Mouse (Mus musculus): ENCODE results near the gene Rnf121.

The Rnf121 gene

DNA sequence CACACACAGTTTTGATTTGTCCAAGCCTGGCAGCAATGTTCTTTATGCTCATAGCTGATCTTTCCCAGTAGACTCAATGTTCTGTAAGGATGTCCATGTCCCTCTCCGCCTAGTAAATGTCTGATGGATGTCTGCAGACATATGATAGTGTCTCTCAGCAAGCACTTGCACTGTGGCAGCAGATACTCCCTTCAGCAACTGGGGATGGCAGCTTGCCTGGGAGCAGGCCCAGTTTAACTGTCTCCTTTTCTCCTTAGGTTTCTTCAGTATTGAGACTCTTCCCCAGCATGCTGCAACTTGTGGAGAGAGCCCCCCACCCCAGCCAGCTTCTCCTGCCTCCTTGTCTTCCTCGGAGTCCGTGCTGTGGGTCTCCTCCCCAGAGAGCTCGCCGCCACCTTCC, 16.5 kb upstream of the Rnf121 start:
- TF ChIP-seq POU5F1 (IDR thresholded peaks at IDR 0.05; ENCODE audit: borderline replicate concordance, low read length): no peak
- no peak for TF ChIP-seq CTCF (conservative IDR thresholded peaks at IDR 0.05; ENCODE audit: low read length)
- no peak for TF ChIP-seq NANOG (IDR thresholded peaks at IDR 0.05; ENCODE audit: borderline replicate concordance, low read length)
- Histone ChIP-seq H3K36me3 (ENCODE audit: insufficient read depth, low read length) (peaks cover 66% of the 10 kb centered on the region), H3K4me3 (replicated peaks; ENCODE audit: low read length) (no peak overlapping the region), H3K27me3 (ENCODE audit: insufficient read depth, low read length) (peaks cover 24% of the 10 kb centered on the region), H3K4me1 (replicated peaks; ENCODE audit: low read depth, low read length) (peaks cover 23% of the 10 kb centered on the region), H3K9me3 (ENCODE audit: low read length) (no peaks in the 10 kb centered on the region)

DNA sequence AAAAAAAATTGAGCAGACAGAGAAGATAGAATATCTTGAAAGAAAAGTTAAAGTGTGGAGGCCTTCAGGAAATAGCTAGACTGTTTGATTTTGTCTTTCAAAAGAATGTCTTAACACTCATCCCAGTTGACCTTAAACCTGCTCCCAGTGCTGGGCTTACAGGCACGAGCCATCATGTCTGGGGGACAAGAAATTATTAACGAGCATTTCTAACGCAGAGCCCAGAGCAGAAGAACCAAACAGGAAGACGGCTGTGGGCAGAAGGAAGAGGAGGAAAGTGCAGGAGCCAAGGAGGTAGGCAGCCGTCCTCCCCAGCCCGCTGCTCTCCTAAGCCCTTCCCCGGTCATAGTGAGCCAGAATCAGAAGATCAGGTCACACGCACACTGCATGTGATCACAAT, 15.0 kb upstream of the Rnf121 start:
- Histone ChIP-seq H3K36me3 (ENCODE audit: insufficient read depth, low read length) (peaks cover 77% of the 10 kb centered on the region), H3K27me3 (ENCODE audit: insufficient read depth, low read length) (peaks cover 17% of the 10 kb centered on the region), H3K4me1 (replicated peaks; ENCODE audit: low read depth, low read length) (peaks cover 20% of the 10 kb centered on the region), H3K9me3 (ENCODE audit: low read length) (no peaks in the 10 kb centered on the region), H3K4me3 (replicated peaks; ENCODE audit: low read length) (no peak overlapping the region)
- TF ChIP-seq POU5F1 (IDR thresholded peaks at IDR 0.05; ENCODE audit: borderline replicate concordance, low read length) (no peak), NANOG (IDR thresholded peaks at IDR 0.05; ENCODE audit: borderline replicate concordance, low read length) (no peak), CTCF (conservative IDR thresholded peaks at IDR 0.05; ENCODE audit: low read length) (no peak)

DNA sequence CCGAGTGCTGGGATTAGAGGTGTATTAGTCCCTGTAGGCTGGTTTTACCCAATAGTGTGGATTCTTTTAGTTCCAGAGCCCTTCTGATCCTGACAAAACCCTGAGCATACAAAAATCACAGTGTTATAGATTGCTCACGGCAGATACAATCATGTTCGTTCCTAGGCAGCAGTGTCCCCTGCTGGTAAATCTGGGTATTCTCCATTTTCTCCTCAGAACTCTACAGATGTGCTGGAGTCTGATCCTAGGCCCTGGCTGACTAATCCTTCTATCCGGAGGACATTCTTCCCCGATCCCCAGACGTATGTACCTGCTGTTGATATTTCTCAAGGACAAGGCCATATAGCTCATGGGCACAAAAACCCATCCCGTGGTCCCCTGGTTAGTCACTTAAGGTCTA, 13.2 kb upstream of the Rnf121 start:
- TF ChIP-seq CTCF (conservative IDR thresholded peaks at IDR 0.05; ENCODE audit: low read length): peak; percentile 75
- TF ChIP-seq POU5F1 (IDR thresholded peaks at IDR 0.05; ENCODE audit: borderline replicate concordance, low read length): no peak
- no peak for TF ChIP-seq NANOG (IDR thresholded peaks at IDR 0.05; ENCODE audit: borderline replicate concordance, low read length)

DNA sequence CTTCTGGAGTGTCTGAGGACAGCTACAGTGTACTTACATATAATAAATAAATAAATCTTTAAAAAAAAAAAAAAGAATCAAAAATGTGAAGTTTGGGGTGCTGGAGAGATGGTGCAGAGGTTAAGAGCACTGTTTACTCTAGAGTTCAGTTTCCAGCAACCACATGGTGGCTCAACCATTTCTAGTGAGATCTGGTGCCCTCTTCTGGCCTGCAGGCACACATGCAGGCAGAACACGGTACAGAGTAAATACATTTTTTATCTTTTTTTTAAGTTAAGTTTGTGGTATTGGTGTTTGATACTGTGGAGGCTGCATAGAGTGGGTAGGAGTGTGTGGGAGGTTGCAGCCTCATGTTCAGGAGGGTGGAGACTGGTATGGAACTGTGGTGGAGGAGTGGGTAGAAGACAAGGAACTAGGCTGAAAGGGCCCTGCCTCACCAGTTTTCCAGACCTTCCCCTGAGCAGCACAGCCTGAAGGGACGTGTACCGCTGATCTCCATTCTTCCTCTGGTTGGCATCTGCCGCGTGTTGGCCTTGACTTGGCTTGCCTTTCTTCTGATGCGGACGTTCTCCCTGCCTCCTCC, 11.5 kb upstream of the Rnf121 start:
- Histone ChIP-seq H3K9me3 (ENCODE audit: low read length) (no peaks in the 10 kb centered on the region), H3K27me3 (ENCODE audit: insufficient read depth, low read length) (no peaks in the 10 kb centered on the region), H3K36me3 (ENCODE audit: insufficient read depth, low read length) (peaks cover 92% of the 10 kb centered on the region), H3K4me1 (replicated peaks; ENCODE audit: low read depth, low read length) (no peaks in the 10 kb centered on the region; the same call in none of the 2 replicates), H3K4me3 (replicated peaks; ENCODE audit: low read length) (no peak overlapping the region)
- TF ChIP-seq CTCF (conservative IDR thresholded peaks at IDR 0.05; ENCODE audit: low read length) (peak; percentile 59), POU5F1 (IDR thresholded peaks at IDR 0.05; ENCODE audit: borderline replicate concordance, low read length) (no peak), NANOG (IDR thresholded peaks at IDR 0.05; ENCODE audit: borderline replicate concordance, low read length) (no peak)

More for the DNA sequence above, 13.2 kb upstream of the Rnf121 start:
- H3K9me3 ChIP-seq (ENCODE audit: low read length): no peaks in the 10 kb centered on the region
- H3K4me1 ChIP-seq (replicated peaks; ENCODE audit: low read depth, low read length): peaks cover 9% of the 10 kb centered on the region
- peaks cover 92% of the 10 kb centered on the region for H3K36me3 ChIP-seq (ENCODE audit: insufficient read depth, low read length)
- H3K4me3 ChIP-seq (replicated peaks; ENCODE audit: low read length): no peak overlapping the region
- H3K27me3 ChIP-seq (ENCODE audit: insufficient read depth, low read length): no peaks in the 10 kb centered on the region

DNA sequence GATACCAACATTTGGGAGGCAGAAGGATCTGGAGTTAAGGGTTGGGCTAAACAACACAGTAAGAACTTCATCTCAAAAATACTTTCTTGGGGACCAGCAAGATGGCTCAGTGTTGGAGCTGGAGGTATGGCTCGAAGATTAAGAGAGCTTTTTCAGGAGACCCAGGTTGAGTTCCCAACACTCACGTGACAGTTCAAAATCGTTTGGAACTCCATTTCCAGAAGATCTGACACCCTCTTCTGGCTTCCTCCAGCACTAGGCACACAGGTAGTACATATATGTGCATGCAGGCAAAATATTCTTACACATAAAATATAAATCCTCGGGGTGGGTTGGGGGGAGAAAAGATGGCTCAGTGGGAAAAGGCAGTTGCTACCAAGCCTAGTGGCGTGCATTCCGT, 1.1 kb upstream of the Rnf121 start:
- H3K4me3 ChIP-seq (replicated peaks; ENCODE audit: low read length): peak overlapping the region; percentile 87
- H3K36me3 ChIP-seq (ENCODE audit: insufficient read depth, low read length): peaks cover 37% of the 10 kb centered on the region
- no peak for TF ChIP-seq CTCF (conservative IDR thresholded peaks at IDR 0.05; ENCODE audit: low read length)
- no peak for TF ChIP-seq POU5F1 (IDR thresholded peaks at IDR 0.05; ENCODE audit: borderline replicate concordance, low read length)
- TF ChIP-seq NANOG (IDR thresholded peaks at IDR 0.05; ENCODE audit: borderline replicate concordance, low read length): no peak
- no peaks in the 10 kb centered on the region for H3K9me3 ChIP-seq (ENCODE audit: low read length)
- no peaks in the 10 kb centered on the region for H3K27me3 ChIP-seq (ENCODE audit: insufficient read depth, low read length)
- H3K4me1 ChIP-seq (replicated peaks; ENCODE audit: low read depth, low read length): peaks cover 38% of the 10 kb centered on the region

DNA sequence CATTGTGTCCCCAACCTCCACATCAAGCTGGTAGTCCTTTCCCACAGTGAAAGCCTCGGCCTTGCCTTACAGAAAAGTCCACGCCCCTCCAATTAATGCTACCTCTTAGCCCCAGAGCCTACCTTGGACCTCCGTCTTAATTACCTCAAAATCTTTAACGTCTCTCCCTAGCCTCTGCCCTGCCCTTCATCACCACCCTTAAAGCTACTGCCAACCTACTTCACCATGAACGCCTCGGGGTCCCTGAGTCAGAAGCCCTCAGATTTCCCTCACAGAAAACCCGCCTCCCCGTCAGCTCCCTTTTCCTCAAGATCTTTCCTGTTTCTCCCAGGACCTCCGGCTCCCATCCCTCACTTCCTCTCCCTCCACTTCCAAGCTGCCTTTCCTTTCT, 619 bp downstream of the Rnf121 start:
- H3K4me3 ChIP-seq (replicated peaks; ENCODE audit: low read length): peak overlapping the region; percentile 87
- no peak for TF ChIP-seq POU5F1 (IDR thresholded peaks at IDR 0.05; ENCODE audit: borderline replicate concordance, low read length)
- TF ChIP-seq NANOG (IDR thresholded peaks at IDR 0.05; ENCODE audit: borderline replicate concordance, low read length): no peak
- TF ChIP-seq CTCF (conservative IDR thresholded peaks at IDR 0.05; ENCODE audit: low read length): no peak
- no peaks in the 10 kb centered on the region for H3K9me3 ChIP-seq (ENCODE audit: low read length)
- H3K4me1 ChIP-seq (replicated peaks; ENCODE audit: low read depth, low read length): peaks cover 38% of the 10 kb centered on the region
- peaks cover 28% of the 10 kb centered on the region for H3K36me3 ChIP-seq (ENCODE audit: insufficient read depth, low read length)
- H3K27me3 ChIP-seq (ENCODE audit: insufficient read depth, low read length): no peaks in the 10 kb centered on the region

DNA sequence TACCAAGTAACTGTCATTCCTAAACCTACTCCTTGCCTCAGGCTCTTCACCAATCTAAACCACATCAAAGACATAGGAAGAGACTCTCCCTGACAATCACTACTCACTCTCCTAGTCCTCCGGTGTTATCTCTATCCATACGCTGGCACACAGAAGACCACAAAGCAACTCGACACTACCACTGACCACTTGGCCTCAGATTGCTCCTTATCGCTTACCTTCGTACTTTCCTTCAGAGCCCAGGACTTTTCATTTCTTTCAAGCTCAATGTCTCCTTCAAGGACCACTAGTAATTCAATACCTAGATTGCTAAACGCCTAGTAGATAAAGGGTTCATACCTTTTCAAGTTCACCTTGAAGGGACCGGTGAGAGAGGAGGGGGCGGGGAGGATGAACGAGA, 1.4 kb downstream of the Rnf121 start:
- peak overlapping the region; percentile 87 for H3K4me3 ChIP-seq (replicated peaks; ENCODE audit: low read length)
- H3K36me3 ChIP-seq (ENCODE audit: insufficient read depth, low read length): peaks cover 30% of the 10 kb centered on the region
- no peaks in the 10 kb centered on the region for H3K9me3 ChIP-seq (ENCODE audit: low read length)
- TF ChIP-seq POU5F1 (IDR thresholded peaks at IDR 0.05; ENCODE audit: borderline replicate concordance, low read length): no peak
- TF ChIP-seq CTCF (conservative IDR thresholded peaks at IDR 0.05; ENCODE audit: low read length): no peak
- no peak for TF ChIP-seq NANOG (IDR thresholded peaks at IDR 0.05; ENCODE audit: borderline replicate concordance, low read length)
- no peaks in the 10 kb centered on the region for H3K27me3 ChIP-seq (ENCODE audit: insufficient read depth, low read length)
- H3K4me1 ChIP-seq (replicated peaks; ENCODE audit: low read depth, low read length): peaks cover 38% of the 10 kb centered on the region

DNA sequence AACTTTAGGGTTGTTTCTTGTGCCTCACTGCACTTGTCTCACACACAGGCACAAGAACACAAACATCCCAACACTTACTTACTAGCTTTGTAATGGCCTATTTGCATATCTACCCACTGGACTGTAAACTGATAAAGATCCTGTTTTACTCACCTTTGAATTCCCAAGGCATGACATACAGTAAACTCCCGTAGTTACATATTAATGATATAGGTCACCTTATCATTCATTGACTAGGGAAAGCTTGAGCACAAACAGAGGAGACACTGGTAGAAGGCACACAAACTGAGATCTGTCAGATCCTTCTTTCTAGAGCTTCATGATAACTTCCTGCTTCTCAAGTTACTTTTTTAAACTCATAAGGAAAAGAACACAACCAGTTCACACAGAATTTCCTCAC, 3.1 kb downstream of the Rnf121 start:
- TF ChIP-seq NANOG (IDR thresholded peaks at IDR 0.05; ENCODE audit: borderline replicate concordance, low read length) (no peak), CTCF (conservative IDR thresholded peaks at IDR 0.05; ENCODE audit: low read length) (no peak), POU5F1 (IDR thresholded peaks at IDR 0.05; ENCODE audit: borderline replicate concordance, low read length) (no peak)
- Histone ChIP-seq H3K36me3 (ENCODE audit: insufficient read depth, low read length) (peaks cover 33% of the 10 kb centered on the region), H3K4me1 (replicated peaks; ENCODE audit: low read depth, low read length) (peaks cover 36% of the 10 kb centered on the region), H3K9me3 (ENCODE audit: low read length) (no peaks in the 10 kb centered on the region), H3K4me3 (replicated peaks; ENCODE audit: low read length) (no peak overlapping the region), H3K27me3 (ENCODE audit: insufficient read depth, low read length) (no peaks in the 10 kb centered on the region)

DNA sequence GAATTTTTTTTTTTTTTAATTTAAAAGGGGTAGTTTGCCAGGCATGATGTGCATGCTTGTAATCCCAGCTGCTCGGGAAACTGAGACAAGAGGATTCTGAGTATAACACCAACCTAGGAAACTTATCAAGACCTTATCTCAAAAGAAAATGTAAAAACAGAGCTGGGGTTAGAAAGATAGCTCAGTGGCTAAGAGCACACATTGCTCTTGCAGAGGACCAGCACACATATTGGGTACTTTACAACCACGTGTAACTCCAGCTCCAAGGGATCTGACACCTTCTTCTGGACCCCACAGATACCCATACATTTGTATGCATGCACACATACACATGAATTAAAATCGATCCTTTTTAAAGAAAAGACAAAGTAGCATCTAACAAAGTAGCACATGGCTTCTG, 3.9 kb downstream of the Rnf121 start:
- H3K4me1 ChIP-seq (replicated peaks; ENCODE audit: low read depth, low read length): peaks cover 30% of the 10 kb centered on the region
- peaks cover 40% of the 10 kb centered on the region for H3K36me3 ChIP-seq (ENCODE audit: insufficient read depth, low read length)
- TF ChIP-seq NANOG (IDR thresholded peaks at IDR 0.05; ENCODE audit: borderline replicate concordance, low read length) (no peak), POU5F1 (IDR thresholded peaks at IDR 0.05; ENCODE audit: borderline replicate concordance, low read length) (no peak), CTCF (conservative IDR thresholded peaks at IDR 0.05; ENCODE audit: low read length) (no peak)
- H3K9me3 ChIP-seq (ENCODE audit: low read length): no peaks in the 10 kb centered on the region
- H3K4me3 ChIP-seq (replicated peaks; ENCODE audit: low read length): no peak overlapping the region
- no peaks in the 10 kb centered on the region for H3K27me3 ChIP-seq (ENCODE audit: insufficient read depth, low read length)
